Mouse (Mus musculus): ENCODE data around the gene Zbtb32. TPM values are rescaled to one million over a fixed set of nuclear protein-coding genes. Genes with fewer than 3 reads are reported as not detected.

The Zbtb32 gene
- polyA plus RNA-seq, 1 experiment: 3.2 TPM

DNA sequence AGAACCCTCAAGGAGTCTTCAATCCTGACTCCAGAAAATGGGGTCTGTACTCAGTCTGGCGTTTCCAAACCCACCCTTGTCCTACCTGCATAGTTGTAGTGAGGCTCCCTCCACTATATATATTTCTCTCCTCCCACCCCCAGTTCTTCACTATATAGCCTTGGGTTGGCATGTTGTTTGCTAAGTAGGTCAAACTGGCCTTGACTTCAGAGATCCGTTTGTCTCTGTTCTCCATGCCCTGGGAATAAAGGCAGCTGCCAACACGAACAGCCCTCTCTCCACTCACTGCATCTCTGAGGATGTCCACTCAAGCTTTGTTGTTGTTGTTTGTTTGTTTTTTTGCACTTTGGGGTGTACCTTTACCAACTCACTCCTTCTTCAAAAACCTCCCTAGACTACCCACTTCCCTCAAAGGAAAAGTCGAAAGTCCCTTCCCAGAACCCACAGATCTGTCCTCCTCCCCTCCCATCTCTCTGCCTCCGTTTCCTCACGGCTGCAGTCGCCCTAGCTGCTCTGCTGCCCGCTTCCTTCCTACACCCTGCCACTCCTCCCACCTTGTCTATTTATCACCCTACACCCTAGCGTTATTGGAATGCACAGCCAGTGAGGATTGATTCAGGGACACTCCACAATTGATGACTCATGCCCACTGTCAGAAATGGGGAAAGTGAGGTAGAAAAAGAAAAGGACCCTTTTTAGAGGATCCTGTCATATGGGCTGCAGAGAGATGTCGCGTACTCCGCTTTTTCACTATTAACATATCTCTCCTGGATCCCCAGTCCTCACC is 39.9 kb downstream of the Zbtb32 start:
- Histone ChIP-seq H3K36me3 (ENCODE audit: control insufficient read depth, insufficient read depth, low read length) (peaks cover 19% of the 10 kb centered on the region), H3K4me3 (ENCODE audit: control insufficient read depth, insufficient read depth, low read length) (peak overlapping the region; percentile 73), H3K4me1 (replicated peaks; ENCODE audit: control insufficient read depth, insufficient read depth, low read length) (peaks cover 15% of the 10 kb centered on the region), H3K27me3 (ENCODE audit: control insufficient read depth, insufficient read depth, low read length) (no peaks in the 10 kb centered on the region), H3K27ac (ENCODE audit: control insufficient read depth, insufficient read depth, low read length) (peak overlapping the region; percentile 29; the same call in 1 of the 2 replicates)
- WGBS: 8% methylated on average over 12 of the region's 12 CpGs
- no peak for DNase-seq
- TF ChIP-seq CTCF (IDR thresholded peaks at IDR 0.05; ENCODE audit: borderline replicate concordance, control insufficient read depth, extremely low read depth, insufficient read depth, low read length, poor library complexity) (no peak), POLR2A (IDR thresholded peaks at IDR 0.05; ENCODE audit: control insufficient read depth, extremely low read depth, insufficient read depth, low read length, poor library complexity) (no peak)

DNA sequence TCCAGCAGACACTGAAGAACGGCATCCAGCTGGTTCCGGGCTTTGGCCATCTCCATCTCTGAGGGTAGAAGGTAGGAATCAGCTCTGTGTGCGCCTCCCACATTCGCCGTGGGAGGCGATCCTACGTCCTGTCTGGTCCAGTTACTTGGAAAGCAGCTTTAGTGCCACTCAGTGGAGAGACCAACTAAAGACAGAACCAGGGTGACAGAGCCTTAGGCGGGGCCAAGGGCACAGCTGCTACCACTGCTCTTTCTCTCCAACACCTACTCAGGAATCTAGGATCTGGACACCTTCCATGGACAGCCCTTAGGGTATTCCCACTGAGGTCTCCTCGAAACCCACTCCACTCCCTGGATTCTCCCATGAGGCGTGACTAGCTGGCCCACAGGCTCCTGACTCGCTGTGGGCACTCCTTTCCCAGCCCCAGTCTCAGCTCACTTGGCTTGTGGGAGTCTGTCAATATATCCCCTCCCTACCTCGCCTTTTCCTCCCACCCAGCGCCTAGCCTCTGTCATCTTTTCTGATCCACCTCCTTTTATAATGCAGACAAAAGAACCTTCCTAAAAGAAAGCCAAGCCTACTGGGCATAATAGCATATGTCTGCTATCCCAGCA is 40.7 kb downstream of the Zbtb32 start:
- Histone ChIP-seq H3K27me3 (ENCODE audit: control insufficient read depth, insufficient read depth, low read length) (no peaks in the 10 kb centered on the region), H3K4me1 (replicated peaks; ENCODE audit: control insufficient read depth, insufficient read depth, low read length) (peaks cover 19% of the 10 kb centered on the region), H3K36me3 (ENCODE audit: control insufficient read depth, insufficient read depth, low read length) (peaks cover 19% of the 10 kb centered on the region), H3K27ac (ENCODE audit: control insufficient read depth, insufficient read depth, low read length) (no peak overlapping the region), H3K4me3 (ENCODE audit: control insufficient read depth, insufficient read depth, low read length) (no peak overlapping the region)
- no peak for DNase-seq
- no peak for TF ChIP-seq CTCF (IDR thresholded peaks at IDR 0.05; ENCODE audit: borderline replicate concordance, control insufficient read depth, extremely low read depth, insufficient read depth, low read length, poor library complexity)
- TF ChIP-seq POLR2A (IDR thresholded peaks at IDR 0.05; ENCODE audit: control insufficient read depth, extremely low read depth, insufficient read depth, low read length, poor library complexity): no peak
- WGBS: 93% methylated on average over 13 of the region's 13 CpGs

DNA sequence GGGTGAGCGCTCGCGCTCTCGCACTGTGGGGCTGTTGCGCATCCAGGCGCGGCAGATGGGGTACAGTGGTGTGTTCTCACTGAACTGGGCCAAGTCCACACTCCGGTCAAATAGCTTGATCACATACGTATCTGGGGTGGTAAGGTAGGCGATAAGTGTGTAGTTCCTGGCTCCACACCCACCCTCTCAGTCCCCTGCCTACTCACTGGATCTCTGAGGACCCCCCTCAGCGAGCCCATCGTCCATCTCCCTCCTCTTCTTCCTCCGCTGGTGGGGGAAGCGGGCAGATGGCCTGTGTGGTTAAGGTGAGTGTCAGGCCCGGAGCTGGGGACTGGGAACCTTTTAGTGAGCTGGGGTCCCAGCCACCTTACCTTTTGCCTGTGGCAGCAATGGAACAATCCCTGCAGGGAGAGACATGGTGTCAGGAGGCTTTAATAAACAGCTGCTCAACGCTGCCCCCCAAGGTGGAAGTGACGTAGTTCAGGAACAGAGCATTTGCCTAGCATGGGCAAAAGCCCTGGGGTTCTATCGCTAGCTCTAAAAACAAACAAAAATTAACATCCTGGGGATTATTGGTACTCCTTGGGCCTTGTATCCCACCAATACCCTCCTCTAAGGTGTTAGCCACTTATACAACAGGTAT is 41.7 kb downstream of the Zbtb32 start:
- H3K27me3 ChIP-seq (ENCODE audit: control insufficient read depth, insufficient read depth, low read length): no peaks in the 10 kb centered on the region
- DNase-seq: peak; percentile 42
- no peak overlapping the region for H3K27ac ChIP-seq (ENCODE audit: control insufficient read depth, insufficient read depth, low read length)
- H3K4me1 ChIP-seq (replicated peaks; ENCODE audit: control insufficient read depth, insufficient read depth, low read length): peaks cover 20% of the 10 kb centered on the region
- H3K4me3 ChIP-seq (ENCODE audit: control insufficient read depth, insufficient read depth, low read length): no peak overlapping the region
- TF ChIP-seq CTCF (IDR thresholded peaks at IDR 0.05; ENCODE audit: borderline replicate concordance, control insufficient read depth, extremely low read depth, insufficient read depth, low read length, poor library complexity) (no peak), POLR2A (IDR thresholded peaks at IDR 0.05; ENCODE audit: control insufficient read depth, extremely low read depth, insufficient read depth, low read length, poor library complexity) (no peak)
- 94% methylated on average over 18 of the region's 18 CpGs for WGBS
- H3K36me3 ChIP-seq (ENCODE audit: control insufficient read depth, insufficient read depth, low read length): peaks cover 19% of the 10 kb centered on the region

DNA sequence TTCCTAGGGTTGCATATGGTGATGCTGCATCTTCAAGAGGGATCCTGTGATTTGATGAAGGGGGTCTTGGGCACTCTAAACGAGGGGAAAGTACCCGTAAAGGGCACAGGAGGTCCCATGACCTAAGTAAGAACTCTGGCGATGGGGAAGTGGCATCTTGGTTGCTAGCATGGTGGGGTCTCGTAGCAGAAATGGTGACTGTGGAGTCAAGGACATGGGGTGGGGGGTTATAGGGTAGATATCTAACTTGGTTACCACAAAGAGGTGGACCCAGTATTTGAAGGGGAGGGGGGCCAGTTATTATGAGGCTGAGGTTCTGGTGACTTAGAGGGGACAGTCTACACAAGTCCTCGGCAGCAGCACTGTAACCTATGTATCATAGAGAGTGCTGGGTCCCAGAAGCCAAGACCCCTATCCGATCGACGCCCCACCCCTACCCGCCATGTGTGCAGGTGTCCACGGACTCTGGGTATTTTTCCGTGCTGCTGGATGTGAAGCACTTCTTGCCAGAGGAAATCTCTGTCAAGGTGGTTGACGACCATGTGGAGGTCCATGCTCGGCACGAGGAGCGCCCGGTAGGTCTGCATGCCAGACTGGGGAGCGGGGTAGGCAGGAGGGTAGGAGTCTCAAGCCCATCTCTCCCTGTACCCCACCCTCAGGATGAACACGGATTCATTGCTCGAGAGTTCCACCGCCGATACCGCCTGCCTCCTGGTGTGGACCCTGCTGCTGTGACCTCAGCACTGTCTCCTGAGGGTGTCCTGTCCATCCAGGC is 44.7 kb downstream of the Zbtb32 start:
- peaks cover 19% of the 10 kb centered on the region for H3K36me3 ChIP-seq (ENCODE audit: control insufficient read depth, insufficient read depth, low read length)
- no peak overlapping the region for H3K27ac ChIP-seq (ENCODE audit: control insufficient read depth, insufficient read depth, low read length)
- no peaks in the 10 kb centered on the region for H3K27me3 ChIP-seq (ENCODE audit: control insufficient read depth, insufficient read depth, low read length)
- WGBS: 87% methylated on average over 22 of the region's 22 CpGs
- TF ChIP-seq POLR2A (IDR thresholded peaks at IDR 0.05; ENCODE audit: control insufficient read depth, extremely low read depth, insufficient read depth, low read length, poor library complexity): no peak
- no peak for TF ChIP-seq CTCF (IDR thresholded peaks at IDR 0.05; ENCODE audit: borderline replicate concordance, control insufficient read depth, extremely low read depth, insufficient read depth, low read length, poor library complexity)
- no peak overlapping the region for H3K4me3 ChIP-seq (ENCODE audit: control insufficient read depth, insufficient read depth, low read length)
- peaks cover 18% of the 10 kb centered on the region for H3K4me1 ChIP-seq (replicated peaks; ENCODE audit: control insufficient read depth, insufficient read depth, low read length)
- no peak for DNase-seq

DNA sequence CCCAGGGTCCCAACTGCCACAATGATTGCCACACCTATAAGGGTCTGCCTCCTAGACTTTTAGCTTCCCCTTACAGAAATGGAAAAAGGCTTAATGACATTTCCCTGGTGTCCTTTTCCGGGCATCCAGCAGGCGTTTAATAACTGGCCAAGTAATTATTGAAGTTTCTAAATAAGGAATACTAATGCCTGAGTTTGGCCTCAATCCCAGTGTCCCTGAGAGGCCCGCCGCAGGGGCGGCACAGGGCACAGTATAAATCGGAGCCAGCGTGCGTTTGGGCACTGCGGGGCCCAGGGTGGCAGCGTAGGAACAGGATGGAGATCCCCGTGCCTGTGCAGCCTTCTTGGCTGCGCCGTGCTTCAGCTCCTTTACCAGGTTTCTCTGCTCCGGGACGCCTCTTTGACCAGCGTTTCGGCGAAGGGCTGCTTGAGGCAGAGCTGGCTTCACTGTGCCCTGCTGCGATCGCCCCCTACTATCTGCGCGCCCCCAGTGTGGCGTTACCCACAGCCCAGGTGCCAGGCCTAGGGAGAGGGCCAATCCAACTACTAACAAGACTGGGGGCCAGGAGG is 45.6 kb downstream of the Zbtb32 start:
- Histone ChIP-seq H3K4me1 (replicated peaks; ENCODE audit: control insufficient read depth, insufficient read depth, low read length) (peaks cover 13% of the 10 kb centered on the region), H3K27me3 (ENCODE audit: control insufficient read depth, insufficient read depth, low read length) (no peaks in the 10 kb centered on the region), H3K4me3 (ENCODE audit: control insufficient read depth, insufficient read depth, low read length) (peak overlapping the region; percentile 89), H3K27ac (ENCODE audit: control insufficient read depth, insufficient read depth, low read length) (peak overlapping the region; percentile 76; the same call in 1 of the 2 replicates), H3K36me3 (ENCODE audit: control insufficient read depth, insufficient read depth, low read length) (peaks cover 19% of the 10 kb centered on the region)
- DNase-seq: no peak
- TF ChIP-seq POLR2A (IDR thresholded peaks at IDR 0.05; ENCODE audit: control insufficient read depth, extremely low read depth, insufficient read depth, low read length, poor library complexity) (no peak), CTCF (IDR thresholded peaks at IDR 0.05; ENCODE audit: borderline replicate concordance, control insufficient read depth, extremely low read depth, insufficient read depth, low read length, poor library complexity) (no peak)
- WGBS: 1% methylated on average over 23 of the region's 23 CpGs
